Mouse (Mus musculus): ENCODE results near the gene Med10.
A peak's percentile ranks its signal among the peaks of the same experiment; 100 is the strongest.

Gene Med10

DNA sequence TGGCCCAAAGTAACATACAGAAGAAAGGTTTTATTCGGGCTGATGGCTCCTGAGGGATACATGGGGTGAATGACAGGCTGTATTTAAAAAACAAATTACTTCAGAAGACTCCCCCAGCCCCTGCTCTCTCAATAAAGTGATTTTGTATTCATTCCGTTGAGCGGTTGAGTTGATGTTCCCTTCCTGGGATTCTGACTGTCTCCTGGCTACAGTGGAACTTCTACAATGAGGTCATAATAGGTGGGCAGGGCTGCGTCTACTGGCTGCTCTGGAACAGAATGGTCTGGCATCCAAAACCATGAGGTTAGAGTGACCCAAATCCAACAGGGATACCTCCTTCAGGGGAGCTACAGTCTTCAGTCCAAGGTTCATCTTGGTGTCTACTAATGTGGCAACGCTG is at the start of gene Med10:
Gene Med10 (plus strand): TSS at position 301 of the 400 bp plus-strand sequence.
- DNase-seq (ENCODE audit: low spot score): no peak

DNA sequence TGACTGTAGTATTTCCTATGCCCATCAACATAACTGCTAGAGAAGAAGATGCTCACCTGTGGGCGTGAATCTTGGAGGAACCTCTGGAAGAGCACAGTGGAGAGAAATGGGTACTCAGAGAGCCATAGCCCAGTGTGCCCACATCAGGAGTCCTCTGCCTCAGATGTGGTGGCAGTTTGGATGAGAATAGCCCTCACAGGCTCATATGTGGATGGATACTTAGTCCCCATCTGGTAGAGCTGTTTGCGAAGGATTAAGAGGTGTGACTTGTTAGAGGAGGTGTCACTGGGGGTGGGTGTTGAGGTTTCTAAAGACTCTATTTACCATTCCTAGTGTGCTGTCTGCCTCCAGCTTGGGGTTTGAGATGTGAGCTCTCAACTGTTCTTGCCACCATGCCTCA is 49.3 kb upstream of the Med10 start:
- no peak for DNase-seq (ENCODE audit: low spot score)

DNA sequence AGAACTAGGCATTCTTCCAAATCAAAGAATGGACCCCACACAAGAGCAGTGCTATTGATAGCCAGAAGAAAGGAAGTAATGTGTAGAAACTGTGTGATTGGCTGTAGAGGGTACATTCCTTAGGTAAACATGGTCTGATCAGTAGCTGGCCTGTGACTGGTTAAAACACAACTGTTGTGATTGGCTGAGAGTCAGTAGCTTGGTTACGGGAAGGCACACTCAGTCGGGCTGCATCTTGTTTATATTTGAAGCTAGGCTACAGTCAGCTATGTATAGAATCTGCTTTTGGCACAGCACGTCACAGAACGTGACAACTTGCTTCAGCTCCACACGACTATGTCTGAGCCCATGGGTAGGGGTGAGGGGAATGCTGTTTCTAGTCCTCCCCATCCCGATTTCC is 43.2 kb upstream of the Med10 start:
- no peak for DNase-seq (ENCODE audit: low spot score)

DNA sequence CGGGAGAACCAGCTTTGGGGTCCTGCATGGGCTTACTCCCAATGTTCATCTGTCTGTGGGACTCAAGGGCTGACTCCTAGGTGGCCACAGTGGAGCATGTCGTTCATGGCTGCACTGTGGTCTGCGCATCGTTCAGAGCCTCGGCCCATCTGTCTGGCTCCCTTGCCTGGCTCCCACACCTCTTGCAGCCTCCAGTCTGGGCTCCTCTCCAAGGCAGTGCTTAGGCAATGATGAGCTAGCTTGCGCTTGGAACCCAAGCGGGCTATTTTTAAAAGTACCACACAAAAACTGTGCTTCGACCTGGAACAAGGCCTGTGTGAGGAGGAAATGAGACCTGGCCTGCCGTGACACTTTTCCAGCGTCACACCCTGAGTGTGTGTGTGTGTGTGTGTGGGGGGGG is 40.8 kb upstream of the Med10 start:
- DNase-seq (ENCODE audit: low spot score): no peak

DNA sequence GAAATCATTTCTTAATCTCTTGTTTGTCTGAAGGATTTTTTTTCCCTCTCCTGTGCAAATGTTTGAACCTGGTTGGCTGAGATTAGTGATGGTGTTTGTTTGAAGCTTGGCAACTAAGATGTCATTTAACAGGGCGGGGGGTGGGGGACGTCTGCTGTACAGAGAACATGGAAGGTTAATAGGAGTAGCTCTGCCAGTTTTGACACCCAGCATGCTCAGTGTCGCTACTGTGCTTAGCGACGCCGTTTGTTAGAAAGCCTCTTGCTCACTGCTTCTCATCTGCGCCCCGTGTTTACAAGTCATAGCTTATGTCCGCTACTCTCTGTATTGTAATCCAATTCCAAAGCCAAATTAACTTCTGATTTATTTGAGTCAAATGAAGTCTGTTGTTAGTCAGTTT is 37.5 kb upstream of the Med10 start:
- DNase-seq (ENCODE audit: low spot score): no peak

DNA sequence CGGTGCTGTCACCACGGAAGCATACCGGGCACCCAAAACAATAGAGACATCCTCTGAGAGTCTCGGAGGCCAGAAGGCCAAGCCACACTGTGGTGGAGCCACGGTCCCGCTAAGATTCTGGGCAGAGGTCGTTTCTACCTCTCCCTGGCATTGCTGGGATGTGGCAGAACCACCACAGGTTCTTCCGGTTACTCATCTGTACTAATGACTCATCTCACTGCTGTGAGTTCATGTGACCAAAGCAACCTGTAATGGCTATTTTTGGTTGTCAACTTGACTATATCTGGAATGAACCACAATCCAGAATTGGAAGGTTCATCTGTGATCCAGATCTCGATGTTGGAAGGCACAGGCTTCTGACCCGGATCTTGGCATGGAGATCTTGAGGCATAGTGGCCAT is 34.0 kb upstream of the Med10 start:
- no peak for DNase-seq (ENCODE audit: low spot score)

DNA sequence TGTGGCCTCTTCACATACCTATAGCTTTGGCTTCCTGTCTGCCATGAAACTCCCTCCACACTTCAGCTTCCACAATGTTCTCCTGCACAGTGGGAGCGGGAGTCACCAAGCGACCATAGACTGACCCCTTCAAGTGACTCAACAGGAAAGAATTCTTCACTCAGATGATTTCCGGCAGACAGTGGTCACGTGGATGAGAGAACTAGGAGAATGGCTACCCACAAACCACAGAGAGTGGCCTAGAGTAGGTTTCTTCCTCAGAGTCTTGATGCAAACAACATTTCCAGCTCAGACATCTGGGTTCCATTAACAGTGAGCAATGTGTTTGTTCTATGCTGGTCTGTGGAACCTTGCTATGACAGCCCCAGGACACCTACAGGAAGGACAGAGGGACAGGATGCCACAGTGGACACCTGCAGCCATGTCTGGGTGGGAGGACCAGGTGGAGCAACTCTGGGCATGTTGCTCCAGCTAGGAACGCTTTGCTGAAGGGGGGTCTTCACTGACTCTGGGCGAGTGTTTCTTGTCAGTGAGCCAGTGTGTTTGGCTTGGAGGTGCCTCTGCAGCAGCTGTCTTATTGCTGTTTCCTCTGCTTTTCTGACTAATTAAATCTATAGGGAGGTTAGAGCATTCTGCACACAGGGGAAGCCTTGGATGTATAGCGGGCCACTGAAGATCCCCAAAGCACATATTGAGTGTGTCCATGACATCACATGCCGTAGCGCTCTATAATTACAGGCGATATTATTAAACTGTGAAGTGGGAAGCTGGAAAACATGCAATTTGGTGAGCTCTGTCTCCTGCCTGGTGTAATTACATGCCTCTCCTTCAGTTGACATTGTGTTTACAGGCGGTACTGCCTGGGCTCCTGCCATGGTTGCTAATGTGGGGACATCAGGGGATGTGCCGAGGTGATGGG is 31.4 kb upstream of the Med10 start:
- no peak for DNase-seq (ENCODE audit: low spot score)

DNA sequence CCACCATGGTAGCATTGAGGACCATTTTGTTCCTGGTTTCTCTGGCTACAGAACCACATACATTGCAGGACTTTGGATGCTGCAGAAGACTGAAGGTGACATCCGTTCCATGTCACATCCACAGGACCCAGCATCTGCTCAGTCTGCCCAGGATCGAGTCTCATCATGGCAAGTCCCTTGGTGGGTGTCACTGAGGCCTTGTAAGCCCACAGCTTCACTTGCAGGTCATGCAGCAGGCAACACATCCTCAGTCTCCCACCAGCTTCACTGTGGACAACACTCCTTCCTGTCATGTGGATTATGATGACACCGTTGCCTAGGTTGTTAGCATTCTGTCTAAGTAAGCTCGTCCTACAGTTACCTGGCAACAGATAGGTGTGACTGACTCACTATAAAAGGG is 29.8 kb upstream of the Med10 start:
- no peak for DNase-seq (ENCODE audit: low spot score)

DNA sequence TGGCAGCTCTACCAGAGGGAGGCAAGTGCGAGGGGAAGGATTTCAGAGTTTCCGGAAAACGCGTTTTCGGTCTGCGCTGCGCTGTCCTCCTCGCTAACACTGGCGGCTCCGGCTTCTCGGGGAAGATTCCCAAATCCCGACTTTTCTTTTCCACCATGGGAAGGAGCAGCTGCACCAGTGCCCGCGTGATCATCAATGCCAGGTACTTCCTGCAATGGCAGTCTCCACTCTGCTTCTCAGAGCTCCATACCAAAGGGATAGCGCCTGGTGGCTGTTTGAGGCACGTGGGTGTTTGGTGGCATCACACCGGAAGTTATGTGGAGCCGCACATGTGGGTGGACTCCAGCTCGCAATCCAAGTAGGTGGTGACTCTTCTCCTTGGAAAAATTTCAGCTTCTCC is 24.0 kb upstream of the Med10 start:
- no peak for DNase-seq (ENCODE audit: low spot score)

DNA sequence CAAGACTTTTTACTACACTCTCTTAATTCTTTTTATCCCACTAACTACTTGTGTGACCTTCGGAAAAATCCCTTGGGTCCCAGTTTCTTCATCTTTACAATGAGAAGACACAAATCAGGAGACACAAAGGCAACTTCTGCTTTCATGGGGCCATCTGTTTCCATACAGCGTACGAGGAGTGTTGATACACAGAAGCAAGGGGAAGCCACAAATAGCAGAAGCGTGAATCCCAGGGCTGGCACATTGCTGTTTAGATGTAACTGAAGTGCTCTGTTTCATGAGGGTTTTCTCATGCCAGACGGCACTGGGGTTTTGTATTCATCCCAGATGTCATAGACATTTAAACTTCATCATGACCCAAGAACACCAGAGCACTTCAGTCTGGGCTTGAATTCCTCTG is 13.5 kb upstream of the Med10 start:
- no peak for DNase-seq (ENCODE audit: low spot score)

DNA sequence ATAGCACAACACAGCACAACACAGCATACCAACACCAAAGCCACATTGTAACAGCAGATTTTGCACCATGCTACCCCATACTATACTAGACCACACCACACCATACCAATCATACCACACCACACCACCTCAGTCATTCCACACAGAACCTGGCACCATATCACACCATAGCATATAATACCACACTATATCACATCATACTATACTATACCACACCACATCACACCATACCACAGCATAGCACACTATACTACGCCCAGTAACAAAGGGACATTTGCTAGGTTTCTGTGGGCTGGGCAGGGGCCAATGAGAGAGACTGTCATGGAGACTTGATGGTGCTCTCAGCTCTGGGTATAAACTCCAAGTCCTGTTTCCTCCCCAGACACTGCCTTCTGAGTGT is 10.4 kb upstream of the Med10 start:
- no peak for DNase-seq (ENCODE audit: low spot score)

DNA sequence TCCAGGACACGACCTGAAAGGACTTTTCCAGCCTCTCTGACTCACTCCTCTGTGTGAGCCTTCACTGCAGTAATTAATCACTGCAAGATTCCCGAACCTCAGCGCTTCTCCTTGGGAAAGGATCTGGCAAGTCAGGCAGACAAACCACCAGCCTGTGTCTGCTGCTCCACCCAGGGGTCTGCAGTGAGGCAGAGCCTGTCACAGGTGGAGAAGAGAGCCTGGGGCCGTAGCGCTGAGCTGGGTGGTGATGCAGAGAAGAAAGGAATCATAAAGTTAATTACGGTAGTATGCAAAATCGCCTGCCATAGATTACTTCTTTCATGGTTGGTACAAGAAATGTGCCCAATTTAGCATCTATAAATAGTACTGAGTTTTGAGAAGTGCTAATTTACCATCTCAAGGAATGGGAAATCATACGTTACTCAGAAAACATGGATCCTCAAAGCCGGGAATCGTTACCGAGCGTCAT is 9.6 kb upstream of the Med10 start:
- no peak for DNase-seq (ENCODE audit: low spot score)

DNA sequence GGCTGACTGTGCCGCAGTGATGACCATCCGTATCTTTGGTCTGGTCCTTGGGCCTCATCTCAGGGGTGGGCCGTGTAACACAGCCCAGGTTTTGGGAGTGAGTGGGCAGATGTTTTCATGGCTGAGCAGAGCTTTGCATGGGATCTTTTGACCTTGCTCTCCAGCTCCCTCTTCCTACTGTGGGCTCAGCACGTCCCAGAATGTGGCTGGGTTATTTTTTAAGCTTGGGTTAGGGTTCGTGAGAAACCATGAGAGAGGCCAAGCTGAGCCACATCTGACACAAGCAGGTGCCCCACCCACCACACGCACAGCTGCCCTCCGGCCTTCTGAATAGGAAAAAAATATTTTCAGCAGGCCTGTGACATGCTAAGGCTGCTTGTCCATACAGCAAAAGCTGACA is 7.4 kb upstream of the Med10 start:
- no peak for DNase-seq (ENCODE audit: low spot score)

DNA sequence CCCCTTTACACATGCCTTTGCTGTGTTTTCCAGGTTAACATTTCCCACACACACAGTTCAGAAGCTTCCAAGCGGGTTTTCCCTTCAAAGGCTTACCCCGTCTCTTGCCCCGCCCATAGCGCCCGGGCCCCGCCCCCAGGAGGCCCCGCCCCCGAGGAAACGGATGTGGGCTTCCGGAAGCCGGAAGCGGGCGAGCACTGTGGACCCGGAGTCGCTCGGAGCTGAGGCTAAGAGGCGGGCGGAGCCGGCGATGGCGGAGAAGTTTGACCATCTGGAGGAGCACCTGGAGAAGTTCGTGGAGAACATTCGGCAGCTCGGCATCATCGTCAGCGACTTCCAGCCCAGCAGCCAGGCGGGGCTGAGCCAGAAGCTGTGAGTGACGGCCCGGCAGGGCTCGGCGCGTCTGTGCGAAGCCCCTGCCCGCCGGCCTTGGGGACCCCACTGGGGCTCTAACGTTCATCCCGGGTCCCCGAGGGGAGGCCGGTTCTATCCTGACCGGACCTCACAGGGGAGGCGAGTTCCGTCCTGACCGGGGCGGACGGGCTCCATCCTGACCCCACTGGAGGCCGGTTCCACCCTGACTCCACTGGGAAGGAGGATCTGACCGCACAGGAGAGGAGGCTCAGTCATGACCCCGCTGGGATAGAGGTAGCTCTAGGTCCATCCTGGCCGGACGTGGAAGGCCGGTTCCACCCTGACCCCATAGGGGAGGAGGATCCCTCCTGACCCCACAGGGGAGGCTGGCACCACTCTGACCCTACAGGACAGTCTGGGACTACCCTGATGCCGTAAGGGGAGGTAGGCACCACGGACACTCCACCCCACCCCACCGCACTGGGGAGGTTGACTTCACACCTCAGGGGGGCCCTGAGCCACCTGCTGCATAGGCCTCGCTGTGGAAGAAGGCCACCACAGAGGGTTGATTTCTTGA is 7.8 kb downstream of the Med10 start:
- DNase-seq (ENCODE audit: low spot score): peak; percentile 97

DNA sequence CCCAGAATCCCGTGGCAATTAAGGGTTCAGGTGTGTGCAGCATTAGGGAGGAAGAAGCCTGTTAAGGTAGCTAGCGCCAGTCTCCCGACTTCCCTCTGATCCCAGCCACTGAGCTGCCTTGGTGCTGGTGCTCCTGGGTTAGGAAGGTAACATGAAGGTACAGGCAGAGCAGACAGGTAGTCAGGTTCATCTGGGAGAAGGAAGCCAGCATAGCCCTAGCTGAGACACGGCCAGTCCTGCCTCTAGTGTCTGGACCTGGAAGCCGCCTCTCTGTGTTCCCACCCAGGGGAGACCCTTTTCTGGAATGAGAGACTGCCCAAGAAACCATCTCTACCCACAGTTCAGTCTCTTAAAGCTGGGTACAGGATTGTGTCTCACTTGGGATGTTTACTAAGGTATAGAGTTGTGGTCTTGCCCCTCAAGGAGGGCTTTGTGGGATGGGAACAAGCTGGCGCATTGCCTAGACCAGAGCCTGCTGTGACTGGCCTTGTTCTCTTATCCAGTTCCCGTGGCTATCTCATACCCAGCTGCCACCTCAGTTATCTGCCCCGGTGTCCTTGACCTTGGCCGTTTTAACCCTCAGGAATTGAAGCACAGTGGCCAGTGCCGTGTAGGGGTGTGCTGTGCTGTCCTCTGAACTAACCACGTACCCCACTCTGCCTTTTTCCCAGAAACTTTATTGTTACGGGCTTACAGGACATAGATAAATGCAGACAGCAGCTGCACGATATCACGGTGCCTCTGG is 8.9 kb downstream of the Med10 start:
- peak; percentile 51 for DNase-seq (ENCODE audit: low spot score)

DNA sequence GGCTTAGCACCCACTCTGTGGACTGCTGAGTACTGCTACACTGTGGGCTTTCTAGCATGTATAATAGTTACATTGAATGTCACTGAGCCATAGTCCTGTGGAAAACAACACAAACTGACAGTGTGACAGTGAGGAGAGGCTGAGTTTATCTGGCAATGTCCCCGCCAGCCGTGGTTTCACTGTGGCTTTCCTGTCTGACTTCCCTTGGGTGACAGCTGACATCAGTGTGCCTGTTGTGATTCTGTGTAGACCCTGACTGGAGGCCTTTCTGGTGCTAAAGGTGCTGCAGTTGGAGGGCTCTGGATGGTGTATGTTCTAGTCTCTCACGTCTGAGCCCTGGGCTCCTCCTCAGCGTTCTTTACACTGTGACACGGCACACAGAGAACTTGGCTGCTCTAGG is 11.7 kb downstream of the Med10 start:
- peak; percentile 15 for DNase-seq (ENCODE audit: low spot score)

DNA sequence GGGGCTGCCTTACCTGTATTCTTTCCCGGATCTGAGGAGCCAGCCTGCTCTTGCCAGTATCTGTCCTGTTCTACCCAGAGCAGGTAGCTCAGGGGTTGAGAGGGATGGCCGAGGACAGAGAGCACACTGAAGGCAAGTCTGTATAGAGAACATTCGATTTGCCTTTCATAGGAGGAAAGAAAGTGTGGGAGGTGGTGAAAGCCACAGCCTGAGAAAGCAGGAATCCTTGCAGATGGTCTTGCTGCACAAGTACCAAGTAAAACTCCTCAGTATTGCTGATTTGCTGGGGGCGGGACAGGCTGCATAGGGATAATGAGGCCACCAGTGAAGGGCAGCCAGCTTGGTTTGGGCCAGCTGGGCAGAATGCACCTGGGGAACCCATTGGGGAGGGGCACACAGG is 16.1 kb downstream of the Med10 start:
- no peak for DNase-seq (ENCODE audit: low spot score)

DNA sequence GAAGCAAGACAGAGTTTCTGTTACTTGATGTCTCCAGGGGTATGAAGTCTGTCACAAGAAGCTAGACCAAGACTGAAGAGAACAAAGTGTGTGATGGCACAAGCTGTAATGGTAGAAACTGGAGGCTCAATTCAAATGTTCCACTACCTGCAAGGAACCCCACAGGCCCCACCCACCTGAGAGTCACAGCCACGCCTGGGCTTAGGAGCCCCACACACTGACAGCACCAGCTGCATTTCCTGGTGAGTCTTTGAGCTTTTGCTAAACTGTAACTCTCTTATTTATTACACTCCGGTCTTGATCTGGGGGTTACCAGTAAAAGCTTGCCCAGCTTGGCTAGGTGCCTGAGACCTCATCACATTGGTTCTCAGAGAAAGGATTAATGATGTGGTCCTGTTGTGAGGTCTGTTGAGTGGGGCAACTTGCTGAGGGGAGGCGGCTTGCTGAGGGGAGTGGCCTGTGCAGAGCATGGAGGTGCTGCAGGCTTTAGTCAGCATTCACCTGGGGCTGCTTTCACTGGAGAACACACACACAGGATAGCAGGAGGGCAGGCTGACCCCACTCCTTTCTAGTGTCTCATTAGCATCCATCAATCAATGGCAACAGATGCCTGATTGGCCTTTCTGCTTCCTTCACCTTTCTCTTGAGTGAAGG is 19.1 kb downstream of the Med10 start:
- no peak for DNase-seq (ENCODE audit: low spot score)

DNA sequence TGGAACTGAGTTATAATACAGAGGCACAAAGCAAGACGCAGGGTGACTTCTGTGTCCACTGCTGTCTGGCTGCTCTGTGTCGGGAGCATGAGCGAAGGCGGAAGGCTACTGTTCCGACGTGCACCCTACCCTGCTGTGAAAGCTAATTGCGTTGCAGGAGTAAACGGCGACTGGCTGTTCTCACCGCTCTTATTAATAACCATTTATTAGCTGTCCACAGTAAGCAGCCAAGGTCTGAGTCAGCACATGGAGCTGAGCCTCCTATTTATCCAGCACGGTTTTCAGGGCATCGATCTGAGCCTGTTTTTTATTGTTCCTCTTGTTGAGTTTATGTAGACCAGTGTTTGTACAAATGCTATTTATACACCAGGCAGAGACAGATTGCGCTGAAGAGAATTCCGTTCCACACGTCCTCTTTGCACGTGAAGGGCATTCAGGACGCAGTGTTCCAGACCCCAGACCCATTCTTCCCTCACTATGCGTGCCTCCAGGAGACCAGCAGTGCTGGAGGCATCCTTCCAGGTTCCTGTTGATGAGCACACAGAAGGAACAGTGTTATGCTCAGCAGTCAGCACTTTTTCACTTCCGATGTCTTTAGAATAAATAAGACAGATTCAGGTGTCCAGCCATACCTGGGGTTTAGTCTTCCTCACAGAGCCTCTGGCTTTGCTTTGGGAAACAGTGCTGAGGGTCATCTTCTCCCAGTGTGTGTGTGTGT is 21.9 kb downstream of the Med10 start:
- no peak for DNase-seq (ENCODE audit: low spot score)

DNA sequence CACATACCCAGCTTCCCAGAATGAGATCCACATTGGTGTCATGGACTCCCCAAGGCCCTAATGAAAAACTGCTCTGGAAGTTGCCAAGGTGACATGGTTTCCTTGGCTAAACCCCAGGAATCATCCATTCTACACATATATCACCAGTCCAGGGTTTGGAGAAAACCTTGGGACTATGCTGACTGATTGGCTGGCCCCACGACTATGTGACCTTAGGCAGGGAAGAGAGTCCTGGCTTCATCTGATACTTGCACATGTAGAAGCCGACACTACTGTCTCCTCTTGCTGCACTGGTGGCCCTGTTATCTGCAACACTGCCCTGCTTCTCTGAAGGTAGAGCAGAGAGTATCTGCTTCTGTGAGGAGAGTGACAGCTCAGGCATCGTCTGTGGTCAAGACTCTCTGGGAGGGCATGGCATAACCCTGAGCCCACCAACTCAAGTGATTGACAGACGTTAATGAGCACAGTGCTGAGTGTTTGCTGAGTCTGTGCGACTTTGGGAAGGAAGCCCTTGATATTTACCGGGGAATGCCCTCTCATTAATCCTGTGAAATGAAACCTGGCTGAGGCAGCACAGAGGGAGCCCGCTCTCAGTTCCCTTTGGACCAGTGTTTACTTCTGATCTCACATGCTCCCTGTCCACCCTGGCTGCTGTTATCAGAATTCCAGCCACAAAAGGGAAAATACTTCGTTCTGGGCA is 23.4 kb downstream of the Med10 start:
- no peak for DNase-seq (ENCODE audit: low spot score)
